Mouse (Mus musculus) erythroblast, adult 5-6 weeks (primary cell): Measurements from ENCODE around the gene Trit1. TPM values are rescaled to one million over a fixed set of nuclear protein-coding genes. Genes with fewer than 3 reads are reported as not detected.
"Not testable (repeated sequence)": the region's sequence is repeated elsewhere in the genome, so short reads cannot be mapped to it uniquely, and the experiment has no call there.

ENCODE experiments used
- ATAC-seq: replicated peaks from 2 replicates; pipeline ENCODE4 v1.8.0; 2016; ENCODE audit warnings: moderate number of reproducible peaks, mild to moderate bottlenecking, moderate TSS enrichment, inconsistent platforms; ENCODE audit not compliant: poor library complexity, low FRiP score, severe bottlenecking
- total RNA-seq, 2 experiments: library from RNA; stranded (forward) in 1 of 2; stranded (reverse) in 1 of 2; fragments of 150-400 nt in 1 of 2; fragments of 200-764, 138-1000 nt in 1 of 2; gene quantifications; 2 replicates each; pipeline versions ENCODE4 v1.2.3 to v1.2.4; 2015 to 2017; ENCODE audit warnings: low replicate concordance in 2 of 2

Gene Trit1
- total RNA-seq (2015; ENCODE audit: low replicate concordance) (3.5 and 5.0 TPM in 2 replicates), total RNA-seq (2017; ENCODE audit: low replicate concordance) (2.0 and 3.2 TPM in 2 replicates)

- peak; percentile 97 for ATAC-seq
Observed at GRCm38 (mm10) chr4:123016451-123016957, at the start of gene Trit1. Gene Trit1 (plus strand): TSS chr4:123016597.

- no peak for ATAC-seq
Observed at GRCm38 (mm10) chr4:122968106-122968505, 48.3 kb upstream of the Trit1 start.

- no peak for ATAC-seq
Observed at GRCm38 (mm10) chr4:122971191-122971590, 45.2 kb upstream of the Trit1 start.

GRCm38 (mm10) chr4:122971646-122972045 is 44.8 kb upstream of the Trit1 start:
- ATAC-seq: no peak

GRCm38 (mm10) chr4:122972056-122972455 is 44.3 kb upstream of the Trit1 start:
- ATAC-seq: no peak

GRCm38 (mm10) chr4:122974976-122975520 is 41.3 kb upstream of the Trit1 start:
- no peak for ATAC-seq

- ATAC-seq: no peak
Observed at GRCm38 (mm10) chr4:122976885-122977284, 39.5 kb upstream of the Trit1 start.

GRCm38 (mm10) chr4:122978850-122979249 is 37.5 kb upstream of the Trit1 start:
- no peak for ATAC-seq

GRCm38 (mm10) chr4:122979826-122980225 is 36.6 kb upstream of the Trit1 start:
- ATAC-seq: no peak

GRCm38 (mm10) chr4:122980684-122981083 is 35.7 kb upstream of the Trit1 start:
- no peak for ATAC-seq

GRCm38 (mm10) chr4:122981238-122981637 is 35.2 kb upstream of the Trit1 start:
- ATAC-seq: no peak

- no peak for ATAC-seq
Observed at GRCm38 (mm10) chr4:122981930-122982329, 34.5 kb upstream of the Trit1 start.

- no peak for ATAC-seq
Observed at GRCm38 (mm10) chr4:122982537-122982936, 33.9 kb upstream of the Trit1 start.

- no peak for ATAC-seq
Observed at GRCm38 (mm10) chr4:122983486-122984261, 32.7 kb upstream of the Trit1 start.

- ATAC-seq: no peak; the same call in 1 of the 2 replicates
Observed at GRCm38 (mm10) chr4:122985110-122985509, 31.3 kb upstream of the Trit1 start.

GRCm38 (mm10) chr4:122987421-122987820 is 29.0 kb upstream of the Trit1 start:
- no peak for ATAC-seq

- not testable (repeated sequence) for ATAC-seq
Observed at GRCm38 (mm10) chr4:122988004-122988403, 28.4 kb upstream of the Trit1 start.

GRCm38 (mm10) chr4:122991177-122991576 is 25.2 kb upstream of the Trit1 start:
- no peak for ATAC-seq

GRCm38 (mm10) chr4:122992276-122992675 is 24.1 kb upstream of the Trit1 start:
- ATAC-seq: no peak

GRCm38 (mm10) chr4:122995404-122996220 is 20.8 kb upstream of the Trit1 start, which contains the start of gene Mycl:
Gene Mycl (plus strand): TSS chr4:122995652.
- peak; percentile 87 for ATAC-seq
